Mouse (Mus musculus) spleen, adult 2 months (tissue): ENCODE measurements around the gene Med4. TPM values are rescaled to one million over a fixed set of nuclear protein-coding genes. Genes with fewer than 3 reads are reported as not detected.
A peak's percentile ranks its signal among the peaks of the same experiment; 100 is the strongest.

Experiments
- DNase-seq, 2 experiments: peaks; one replicate each; pipeline versions ENCODE4 v3.0.0 to v3.0.0-alpha.2; 2012 to 2021; ENCODE audit warnings: low spot score in 2 of 2, low read depth in 1 of 2
- H3K27ac ChIP-seq: fragments of 200-500 bp; 2 replicates; pipeline ENCODE4 v1.5.1; 2012; ENCODE audit warnings: low read length, inconsistent platforms; ENCODE audit not compliant: insufficient read depth
- H3K27me3 ChIP-seq: fragments of 200-500 bp; 2 replicates; pipeline ENCODE4 v1.6.1; 2012; ENCODE audit warnings: mild to moderate bottlenecking, moderate library complexity, low read length, inconsistent platforms; ENCODE audit not compliant: control insufficient read depth, insufficient read depth
- H3K36me3 ChIP-seq: fragments of 200-500 bp; 2 replicates; pipeline ENCODE4 v1.6.1; 2012; ENCODE audit warnings: mild to moderate bottlenecking, low read length, inconsistent platforms; ENCODE audit not compliant: control insufficient read depth, insufficient read depth
- H3K4me1 ChIP-seq: fragments of 200-500 bp; 2 replicates; pipeline ENCODE4 v1.6.1; 2011; ENCODE audit warnings: inconsistent platforms; ENCODE audit not compliant: control insufficient read depth, insufficient read depth, insufficient read length
- H3K4me3 ChIP-seq: fragments of 200-500 bp; 2 replicates; pipeline ENCODE4 v1.5.1; 2011; ENCODE audit warnings: mild to moderate bottlenecking, inconsistent platforms; ENCODE audit not compliant: insufficient read depth, insufficient read length; ENCODE audit errors: extremely low read depth
- CTCF ChIP-seq: fragments of 200-500 bp; IDR thresholded peaks from 2 replicates; pipeline ENCODE4 v1.5.1; 2011; ENCODE audit warnings: mild to moderate bottlenecking, inconsistent platforms; ENCODE audit not compliant: insufficient read depth, insufficient read length, insufficient replicate concordance; ENCODE audit errors: extremely low read depth
- POLR2A ChIP-seq: fragments of 200-500 bp; IDR thresholded peaks from 2 replicates; pipeline ENCODE4 v1.6.1; 2011; ENCODE audit warnings: low read depth, low read length, inconsistent platforms
- WGBS: fragments of 180-500 bp; shearing (Covaris S2); methylation state at CpG from one replicate; pipeline ENCODE4 v1.1.7; 2018; 5-methylcytosine and 5-hydroxymethylcytosine counted together
- polyA plus RNA-seq: library from polyadenylated mRNA; depleted of rRNA; stranded (reverse); fragments of >200 nt; gene quantifications from 2 replicates; pipeline ENCODE4 v1.2.3, GENCODE M21; 2012

The Med4 gene
- polyA plus RNA-seq, 1 experiment = 9.4 TPM

DNA sequence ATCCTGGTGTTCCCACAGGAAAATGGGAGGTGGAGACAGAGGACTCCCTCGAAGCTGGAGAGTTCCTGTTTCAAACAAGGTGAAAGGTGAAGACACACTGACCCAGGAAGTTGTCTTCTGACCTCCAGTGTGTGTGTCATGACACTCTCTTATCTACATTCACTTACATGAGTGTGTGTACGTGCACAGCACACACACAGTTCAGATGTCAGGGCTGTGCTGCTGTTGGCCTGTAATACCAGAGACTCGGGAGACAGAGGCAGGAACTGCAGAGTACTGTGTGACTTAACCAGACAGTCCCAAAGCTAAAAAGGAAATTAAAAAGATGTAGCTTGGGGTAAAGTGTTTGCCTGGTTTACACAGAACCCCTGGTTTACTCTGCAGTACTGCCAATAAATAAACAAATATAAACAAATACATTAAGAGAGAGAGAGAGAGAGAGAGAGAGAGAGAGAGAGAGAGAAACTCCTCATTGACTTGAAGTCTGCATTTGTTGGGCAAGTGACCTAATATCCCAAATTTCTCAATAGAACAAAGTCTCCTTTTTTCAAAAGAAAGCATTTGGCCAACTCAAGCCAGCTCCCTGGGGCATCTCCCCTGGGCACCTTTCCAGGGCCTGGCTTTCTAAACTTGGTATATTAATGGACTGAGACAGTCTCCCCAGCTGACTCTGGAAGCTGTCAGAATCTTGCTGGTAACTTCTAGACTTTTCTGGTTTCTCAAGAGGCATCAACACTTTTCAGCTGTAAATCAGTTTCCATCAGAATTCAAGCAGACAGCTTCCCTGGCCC, 36.0 kb upstream of the Med4 start:
- 49% methylated on average over 3 of the region's 3 CpGs for whole genome bisulfite sequencing
- H3K4me3 ChIP-seq = no peak overlapping the region
- TF ChIP-seq POLR2A (no peak), CTCF (no peak)
- H3K36me3 ChIP-seq = no peaks in the 10 kb centered on the region
- H3K27ac ChIP-seq = no peak overlapping the region
- DNase-seq = no peak
- H3K4me1 ChIP-seq = no peaks in the 10 kb centered on the region
- no peaks in the 10 kb centered on the region for H3K27me3 ChIP-seq

DNA sequence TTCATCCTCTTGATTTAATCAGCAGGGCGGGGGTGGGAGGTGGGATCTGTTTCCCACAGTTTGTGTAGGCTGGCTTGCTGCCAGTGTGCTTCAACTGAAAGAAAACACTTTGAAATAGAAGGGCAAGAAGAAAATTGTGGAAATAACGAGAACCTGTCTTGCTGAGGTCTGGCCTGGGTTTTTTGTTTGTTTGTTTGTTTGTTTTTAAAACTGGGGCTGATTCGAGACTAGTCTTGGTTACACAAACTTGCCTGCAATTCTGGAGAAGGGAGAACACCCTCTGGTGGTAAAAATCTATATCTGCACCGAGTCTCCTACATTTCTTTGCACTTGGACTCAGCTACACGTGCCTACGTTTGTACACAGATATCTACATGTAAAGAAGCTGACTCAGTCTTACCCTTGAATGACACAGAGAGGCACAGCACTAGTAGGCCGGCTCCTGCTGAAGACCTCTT, 35.2 kb upstream of the Med4 start:
- Histone ChIP-seq H3K4me3 (no peak overlapping the region), H3K27ac (no peak overlapping the region), H3K27me3 (no peaks in the 10 kb centered on the region), H3K4me1 (no peaks in the 10 kb centered on the region), H3K36me3 (no peaks in the 10 kb centered on the region)
- no peak for TF ChIP-seq CTCF
- peak in 1 of 2 experiments; percentile 26 for DNase-seq
- WGBS = 12% methylated on average over 7 of the region's 7 CpGs

DNA sequence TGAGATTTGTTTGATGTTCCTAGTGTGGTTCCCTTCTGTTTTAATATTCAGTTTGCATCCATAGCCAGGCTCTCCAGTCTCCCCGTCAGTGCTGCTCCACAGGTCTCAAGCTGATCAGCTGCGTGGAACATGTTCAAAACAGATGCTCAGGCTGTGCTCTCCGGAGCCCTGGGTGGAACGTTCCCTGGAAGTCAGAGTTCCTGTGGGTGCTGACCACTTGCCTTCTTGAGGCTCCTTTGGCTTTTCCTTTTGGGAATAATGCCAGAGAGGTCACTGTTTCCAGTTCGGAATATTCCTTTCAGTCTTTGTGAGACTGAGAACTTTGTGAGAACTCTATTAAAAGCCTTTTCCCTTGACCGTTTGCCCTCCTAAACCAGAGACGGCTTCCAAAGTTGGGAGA, 34.3 kb upstream of the Med4 start:
- no peak overlapping the region for H3K27ac ChIP-seq
- H3K36me3 ChIP-seq = no peaks in the 10 kb centered on the region
- no peak for TF ChIP-seq POLR2A
- no peak for TF ChIP-seq CTCF
- no peak for DNase-seq
- no peaks in the 10 kb centered on the region for H3K4me1 ChIP-seq
- WGBS = 80% methylated on average over 7 of the region's 7 CpGs
- no peaks in the 10 kb centered on the region for H3K27me3 ChIP-seq
- H3K4me3 ChIP-seq = no peak overlapping the region

- Histone ChIP-seq H3K27me3 (no peaks in the 10 kb centered on the region), H3K27ac (no peak overlapping the region), H3K36me3 (no peaks in the 10 kb centered on the region), H3K4me1 (no peaks in the 10 kb centered on the region), H3K4me3 (no peak overlapping the region)
- WGBS = 77% methylated on average over 8 of the region's 8 CpGs
- TF ChIP-seq CTCF = no peak
- TF ChIP-seq POLR2A = no peak
- no peak for DNase-seq
Observed at GRCm38 (mm10) chr14:73476361-73476934, 33.4 kb upstream of the Med4 start.

DNA sequence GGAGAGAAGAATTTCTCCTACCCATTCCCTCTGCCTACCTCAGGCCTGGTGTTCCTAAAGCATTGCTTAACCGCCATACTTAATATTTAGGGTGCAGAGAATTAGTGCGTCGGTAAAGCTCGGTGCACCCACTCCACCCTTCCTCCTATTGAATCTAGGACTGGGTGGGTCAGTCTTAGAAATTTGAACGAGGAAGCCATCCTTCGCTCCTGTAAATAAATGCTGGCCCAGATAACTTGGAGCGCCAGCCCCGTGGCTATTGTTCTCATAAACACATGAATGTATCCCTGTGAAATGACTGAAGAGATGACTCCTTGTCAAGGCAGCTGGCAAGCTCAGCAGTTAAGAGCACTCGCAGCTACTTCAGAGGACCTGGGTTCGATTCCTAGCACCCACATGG, 32.7 kb upstream of the Med4 start:
- H3K4me3 ChIP-seq = no peak overlapping the region
- H3K27ac ChIP-seq = no peak overlapping the region
- no peaks in the 10 kb centered on the region for H3K4me1 ChIP-seq
- no peak for DNase-seq
- 93% methylated on average over 10 of the region's 10 CpGs for WGBS
- no peak for TF ChIP-seq POLR2A
- no peaks in the 10 kb centered on the region for H3K36me3 ChIP-seq
- H3K27me3 ChIP-seq = no peaks in the 10 kb centered on the region

DNA sequence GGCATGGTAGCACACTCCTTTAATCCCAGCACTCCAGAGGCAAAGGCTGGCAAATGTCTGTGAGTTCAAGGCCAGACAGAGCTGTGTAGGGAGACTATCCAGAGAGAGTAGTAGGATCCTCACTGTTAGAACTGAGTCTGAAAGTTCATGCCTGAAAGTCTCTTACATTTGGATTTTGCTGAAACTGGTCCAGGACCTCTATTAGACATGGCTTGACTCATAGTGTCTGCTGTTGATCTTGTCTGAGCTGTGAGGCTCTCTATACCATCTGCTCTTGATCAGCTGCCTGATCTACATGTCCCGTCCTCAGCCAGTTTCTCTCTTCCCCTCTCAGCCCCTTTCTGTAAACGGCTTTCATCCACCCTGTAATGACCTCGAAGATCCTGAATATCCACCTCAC, 31.5 kb upstream of the Med4 start:
- Histone ChIP-seq H3K4me3 (no peak overlapping the region), H3K36me3 (no peaks in the 10 kb centered on the region), H3K27ac (no peak overlapping the region), H3K27me3 (no peaks in the 10 kb centered on the region), H3K4me1 (no peaks in the 10 kb centered on the region)
- no peak for DNase-seq
- TF ChIP-seq CTCF (no peak), POLR2A (no peak)
- 79% methylated on average over 3 of the region's 3 CpGs for WGBS

DNA sequence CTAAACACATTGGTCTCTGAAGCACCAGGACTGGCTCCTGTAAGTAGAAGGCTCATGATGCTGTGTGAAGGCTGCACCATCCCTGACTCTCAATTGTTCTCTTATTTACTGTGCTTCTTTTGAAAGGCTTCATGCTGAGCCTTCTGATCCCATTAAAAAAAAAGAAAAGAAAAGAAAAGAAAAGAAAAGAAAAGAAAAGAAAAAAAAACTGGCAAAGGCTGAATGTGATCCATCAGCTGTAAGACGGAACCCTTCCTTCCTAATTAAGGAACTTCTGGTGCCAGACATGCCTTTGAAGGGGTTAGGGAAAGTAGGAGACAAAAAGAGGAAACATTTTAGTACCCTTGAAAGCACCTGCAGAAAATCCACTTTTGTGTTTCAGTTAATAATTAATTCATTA, 30.1 kb upstream of the Med4 start:
- no peaks in the 10 kb centered on the region for H3K36me3 ChIP-seq
- H3K4me3 ChIP-seq = no peak overlapping the region
- no peak for TF ChIP-seq POLR2A
- TF ChIP-seq CTCF = no peak
- no peak for DNase-seq
- H3K27me3 ChIP-seq = no peaks in the 10 kb centered on the region
- no peaks in the 10 kb centered on the region for H3K4me1 ChIP-seq
- no peak overlapping the region for H3K27ac ChIP-seq
- WGBS = 74% methylated on average over 1 of the region's 1 CpGs
